Mouse (Mus musculus) bone marrow, adult 2 months (tissue): ENCODE results near the gene Zfp385a.

ENCODE experiments used
- CTCF ChIP-seq: fragments of 200-500 bp; IDR thresholded peaks from 2 replicates; pipeline ENCODE4 v1.5.1; 2011; ENCODE audit warnings: low read length, control low read depth; ENCODE audit not compliant: control insufficient read depth, insufficient read depth
- POLR2A ChIP-seq: fragments of 200-500 bp; IDR thresholded peaks from 2 replicates; pipeline ENCODE4 v1.6.1; 2011; ENCODE audit warnings: low read depth, mild to moderate bottlenecking, control low read depth, low read length, borderline replicate concordance; ENCODE audit not compliant: control insufficient read depth

GRCm38 (mm10) chr15:103338829-103339165 lies 1.1 kb downstream of the Zfp385a start:
- TF ChIP-seq CTCF: no peak
- no peak for TF ChIP-seq POLR2A
